Mouse (Mus musculus) heart, postnatal 36 days (tissue): ENCODE measurements around the gene Tmem8. TPM values are rescaled to one million over a fixed set of nuclear protein-coding genes. Genes with fewer than 3 reads are reported as not detected.
"Not testable (repeated sequence)": the region's sequence is repeated elsewhere in the genome, so short reads cannot be mapped to it uniquely, and the experiment has no call there.

Experiments used
- DNase-seq, 2 experiments: peaks; one replicate each; pipeline ENCODE4 v3.0.0; 2021 to 2022
- intact Hi-C: fragments of 180-260 bp; cut with DNase I; formaldehyde crosslinking; loops from one replicate; pipeline ENCODE4 v1.15.1; 2025
- total RNA-seq, 2 experiments: library from RNA; stranded (reverse); gene quantifications; 2 replicates each; pipeline ENCODE4 v1.2.3; 2021

The Tmem8 gene
- total RNA-seq: 1 to 10 TPM; 3.6 to 4.1 TPM

DNA sequence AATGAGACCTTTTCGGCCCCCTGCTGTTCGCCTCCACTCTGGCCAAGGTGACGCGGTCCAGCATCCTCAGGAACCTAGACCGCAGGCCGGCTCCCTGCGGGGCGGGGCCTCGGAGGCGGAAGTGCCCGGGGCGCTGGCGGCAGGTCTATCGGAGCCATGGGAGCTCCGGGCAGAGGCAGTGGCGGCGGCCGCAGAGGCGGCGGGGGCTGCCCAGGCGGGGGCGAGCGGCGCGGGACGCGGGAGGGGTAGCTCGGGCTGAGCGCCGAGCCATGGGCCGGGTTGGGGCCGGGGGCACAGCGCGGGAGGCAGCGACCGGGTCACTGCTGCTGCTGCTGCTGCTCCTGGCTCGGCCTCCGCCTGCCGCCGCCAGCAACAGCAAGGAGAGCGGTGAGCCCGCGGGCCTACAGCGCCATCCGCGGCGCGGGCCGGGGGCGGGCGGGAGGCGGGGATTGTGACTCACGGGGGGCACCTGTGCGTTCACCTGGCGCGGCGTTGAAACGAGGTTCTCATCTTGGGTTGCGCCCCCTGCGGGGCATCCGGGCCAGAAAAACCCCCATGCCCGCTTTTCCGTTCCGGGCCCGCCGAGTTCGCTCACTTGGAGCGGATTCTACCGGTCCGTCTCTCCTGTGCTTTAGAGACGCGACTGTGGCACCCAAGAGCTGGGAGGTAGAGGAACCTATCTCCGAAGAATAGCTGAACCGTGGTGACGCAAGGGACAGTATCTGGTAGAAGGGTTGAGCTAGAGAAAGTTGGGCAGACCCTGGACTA, at the start of gene Tmem8:
Gene Tmem8, plus strand, starts transcription at position 119 of the 768 bp plus-strand sequence.
- intact Hi-C loops: no loop called here
- peak; percentile 57 to 67 for DNase-seq

DNA sequence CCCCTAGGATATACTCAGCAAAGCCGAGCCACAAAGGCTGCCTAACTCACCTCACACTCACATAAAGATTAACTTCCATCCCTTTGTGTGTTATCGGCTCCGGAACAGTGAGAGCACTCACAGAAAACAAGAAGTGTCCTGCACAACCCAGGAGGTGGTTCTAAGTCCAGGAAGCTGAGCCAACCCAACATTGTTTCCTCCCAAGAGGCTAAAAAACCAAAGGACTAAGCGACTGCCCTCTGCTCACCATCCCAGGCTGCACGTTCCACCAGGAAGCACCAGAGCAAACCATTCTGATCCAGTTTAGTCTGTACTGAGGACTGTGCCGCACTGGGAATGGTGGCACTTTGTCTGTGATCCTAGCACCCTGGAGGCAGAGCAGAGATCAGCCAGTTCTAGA, 48.2 kb upstream of the Tmem8 start:
- no peak for DNase-seq

DNA sequence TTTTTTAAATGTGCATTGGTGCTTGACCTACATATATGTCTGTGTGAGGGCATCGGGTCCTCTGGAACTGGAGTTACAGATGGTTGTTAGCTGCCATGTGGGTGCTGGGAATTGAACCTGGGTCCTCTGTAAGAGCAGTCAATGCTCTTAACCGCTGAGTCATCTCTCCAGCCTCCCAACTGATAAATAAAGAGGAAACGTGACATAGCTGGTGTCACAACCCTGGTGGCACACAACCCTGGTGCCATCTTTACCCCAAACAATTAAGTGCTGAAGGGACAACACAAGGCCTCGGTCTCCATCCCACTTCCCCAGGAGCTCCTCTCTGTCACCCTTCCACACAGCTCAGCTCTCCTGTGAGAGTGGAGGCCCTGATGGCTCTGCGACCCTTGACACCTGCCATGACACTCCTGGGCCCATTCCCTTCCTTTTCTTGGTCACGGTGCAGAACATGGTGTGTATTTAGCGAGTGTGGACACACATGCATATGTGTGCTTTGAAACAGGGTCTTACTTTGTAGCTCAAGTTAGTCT, 46.5 kb upstream of the Tmem8 start:
- no peak for DNase-seq
- intact Hi-C loops: no loop called here

More for the DNA sequence above, 48.2 kb upstream of the Tmem8 start:
- intact Hi-C loops: no loop called here

DNA sequence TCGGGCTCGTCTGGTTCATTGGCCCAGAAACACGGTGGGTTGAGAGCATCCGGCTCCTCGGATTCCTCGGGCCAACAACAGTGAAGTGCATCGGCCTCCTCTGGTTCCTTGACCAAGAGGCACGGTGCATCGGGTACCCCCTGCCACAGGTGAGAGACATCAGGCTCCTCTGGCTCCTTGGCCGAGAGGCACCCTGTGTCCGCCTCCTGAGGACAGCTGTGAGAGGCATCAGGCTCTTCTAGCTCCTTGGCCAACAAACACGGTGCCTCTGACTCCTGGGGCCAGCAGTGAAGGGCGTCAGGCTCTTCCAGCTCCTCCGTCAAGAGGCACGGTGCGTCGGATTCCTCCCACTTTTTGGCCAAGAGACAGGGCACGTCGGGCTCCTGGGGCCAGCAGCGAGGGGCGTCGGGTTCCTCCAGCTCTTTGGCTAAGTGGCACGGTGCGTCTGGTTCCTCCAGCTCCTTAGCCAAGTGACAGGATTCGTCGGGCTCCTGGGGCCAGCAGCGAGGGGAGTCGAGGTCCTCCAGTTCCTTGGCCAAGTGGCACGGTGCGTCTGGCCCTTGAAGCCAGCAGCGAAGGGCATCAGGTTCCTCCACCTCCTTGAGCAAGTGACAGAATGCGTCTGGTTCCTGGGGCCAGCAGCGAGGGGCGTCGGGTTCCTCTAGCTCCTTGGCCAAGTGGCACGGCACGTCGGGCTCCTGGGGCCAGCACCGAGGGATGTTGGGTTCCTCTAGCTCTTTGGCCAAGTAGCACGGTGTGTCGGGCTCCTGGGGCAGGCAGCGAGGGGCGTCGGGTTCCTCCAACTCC, 44.9 kb upstream of the Tmem8 start:
- DNase-seq: peak; percentile 15 to 22
- intact Hi-C loops: loop anchor here (2.0 kb wide), 1 partner anchor 27 kb away; no protein-coding TSS in a partner anchor

DNA sequence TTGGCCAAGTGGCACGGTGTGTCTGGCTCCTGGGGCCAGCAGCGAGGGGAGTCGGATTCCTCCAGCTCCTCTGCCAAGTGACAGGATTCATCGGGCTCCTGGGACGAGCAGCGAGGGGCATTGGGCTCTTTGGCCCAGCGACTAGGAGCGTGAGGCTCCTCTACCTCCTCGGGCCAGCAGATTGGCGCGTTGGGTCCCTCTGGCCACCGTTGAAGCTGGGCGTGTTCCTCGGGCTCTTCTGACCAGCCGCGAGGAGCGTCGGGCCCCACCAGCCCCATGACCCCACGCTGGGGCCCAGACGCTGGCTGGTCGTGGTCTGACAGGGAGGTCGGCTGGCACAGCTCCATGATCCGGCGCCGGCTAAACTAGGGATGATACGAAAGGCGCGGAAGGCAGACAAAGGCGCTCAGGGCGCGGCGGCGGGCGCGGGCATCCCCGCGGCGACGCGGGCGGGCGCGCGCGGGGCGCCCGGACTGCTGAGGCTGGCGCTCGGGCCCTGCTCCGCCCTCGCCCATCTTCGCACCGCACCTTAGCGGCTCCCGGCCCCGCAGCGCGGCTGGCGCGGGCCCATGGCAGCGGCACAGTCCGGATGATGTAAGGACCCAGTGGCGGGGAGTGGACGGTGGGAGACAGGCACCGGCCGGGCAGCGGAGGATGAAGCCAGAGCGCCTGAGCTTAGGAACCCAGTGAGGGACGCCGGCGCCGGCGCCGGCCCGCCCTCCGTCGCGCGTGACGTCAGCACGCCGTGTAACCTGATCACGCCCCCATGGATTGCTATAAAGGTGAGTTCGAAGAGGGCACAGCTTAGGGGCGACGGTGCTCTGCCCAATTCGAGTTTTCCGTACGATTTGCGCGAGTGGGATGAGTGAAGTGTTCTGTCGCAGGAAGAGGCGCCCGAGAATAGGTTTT, 44.0 kb upstream of the Tmem8 start, which contains the start of gene Rab11fip3:
Gene Rab11fip3, minus strand, starts transcription at position 725 of the 909 bp plus-strand sequence.
- intact Hi-C loops: loop anchor here (2.0 kb wide), 1 partner anchor 28 kb away; no protein-coding TSS in a partner anchor
- peak; percentile 80 to 84 for DNase-seq

DNA sequence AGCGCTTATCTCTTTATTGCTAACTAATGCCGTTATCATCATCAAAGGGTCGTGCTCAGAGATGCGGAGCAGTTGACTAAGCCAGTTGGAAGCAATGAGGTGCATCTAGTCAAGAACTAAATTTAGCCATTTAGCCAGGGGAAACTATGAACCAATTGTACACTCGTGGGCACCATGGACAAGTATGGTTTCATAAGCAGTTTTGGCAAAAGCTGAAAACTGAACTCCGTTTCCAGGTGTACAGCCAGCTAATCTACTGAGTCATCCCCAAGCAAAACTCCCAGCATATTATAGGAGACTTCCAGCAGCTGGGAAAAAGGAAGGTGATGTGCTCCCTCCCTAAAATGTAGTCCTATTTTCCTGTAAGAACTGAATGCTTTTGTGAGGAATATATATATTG, 43.0 kb upstream of the Tmem8 start:
- DNase-seq: no peak
- intact Hi-C loops: loop anchor here (2.0 kb wide), 1 partner anchor 21 kb away; the partner anchor contains the start of gene Decr2

DNA sequence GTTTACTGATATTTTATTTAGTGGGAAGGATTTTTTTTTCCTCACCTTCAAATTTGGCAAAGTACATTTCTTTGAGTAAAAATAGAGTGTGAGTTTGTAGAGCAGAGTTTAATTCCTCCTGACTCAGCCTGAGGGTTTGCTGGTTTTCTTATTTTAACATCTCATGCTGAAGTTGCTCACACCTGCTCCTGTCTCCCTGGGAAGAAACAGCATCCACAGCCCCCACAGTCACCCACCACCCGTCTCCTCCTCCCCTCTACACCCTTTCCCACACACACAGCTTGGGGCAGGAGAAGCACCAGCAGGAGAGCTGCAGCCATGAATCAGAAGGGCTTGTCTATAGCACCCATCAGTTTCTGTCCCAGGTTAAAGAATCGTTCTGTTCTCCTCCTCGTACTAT, 37.9 kb upstream of the Tmem8 start:
- no peak for DNase-seq
- intact Hi-C loops: no loop called here

DNA sequence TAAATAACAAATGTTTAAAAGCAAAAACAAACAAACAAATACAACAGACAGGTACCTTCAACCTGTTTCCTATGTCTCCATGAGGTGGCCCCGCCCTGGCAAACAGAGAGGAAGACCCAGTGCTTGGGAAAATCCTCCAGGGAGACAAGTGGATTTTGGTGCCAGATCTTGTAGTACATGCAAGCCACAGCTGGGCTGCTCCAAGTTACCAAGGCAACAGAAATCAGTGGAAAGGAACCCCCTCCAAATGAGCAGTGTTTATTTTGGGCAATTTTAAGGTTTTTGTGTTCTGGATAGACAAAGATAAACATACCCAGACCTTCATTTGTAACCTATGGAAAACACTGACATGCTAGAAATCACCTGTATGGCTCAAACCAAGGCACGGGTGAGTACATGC, 34.2 kb upstream of the Tmem8 start:
- intact Hi-C loops: no loop called here

DNA sequence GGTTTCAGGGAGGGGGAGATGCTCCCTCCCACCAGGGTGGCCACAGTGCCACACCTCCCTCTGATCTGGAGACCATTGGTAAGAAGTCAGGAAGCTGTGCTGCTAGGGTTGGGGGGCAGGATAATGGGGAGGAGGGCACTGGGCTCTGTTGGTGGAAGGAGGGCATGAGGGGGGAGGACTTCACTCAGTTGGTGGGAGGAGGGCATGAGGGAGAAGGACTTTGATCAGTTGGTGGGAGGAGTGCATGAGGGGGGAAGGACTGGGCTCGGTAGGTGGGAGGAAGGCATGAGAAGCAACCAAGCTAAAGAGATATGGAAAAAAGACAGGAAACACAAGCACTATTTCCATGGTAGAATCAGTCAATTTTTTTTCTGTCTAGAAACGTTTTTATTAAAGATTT, 32.2 kb upstream of the Tmem8 start:
- intact Hi-C loops: no loop called here
- DNase-seq: no peak

More for the DNA sequence above, 34.2 kb upstream of the Tmem8 start:
- no peak for DNase-seq

DNA sequence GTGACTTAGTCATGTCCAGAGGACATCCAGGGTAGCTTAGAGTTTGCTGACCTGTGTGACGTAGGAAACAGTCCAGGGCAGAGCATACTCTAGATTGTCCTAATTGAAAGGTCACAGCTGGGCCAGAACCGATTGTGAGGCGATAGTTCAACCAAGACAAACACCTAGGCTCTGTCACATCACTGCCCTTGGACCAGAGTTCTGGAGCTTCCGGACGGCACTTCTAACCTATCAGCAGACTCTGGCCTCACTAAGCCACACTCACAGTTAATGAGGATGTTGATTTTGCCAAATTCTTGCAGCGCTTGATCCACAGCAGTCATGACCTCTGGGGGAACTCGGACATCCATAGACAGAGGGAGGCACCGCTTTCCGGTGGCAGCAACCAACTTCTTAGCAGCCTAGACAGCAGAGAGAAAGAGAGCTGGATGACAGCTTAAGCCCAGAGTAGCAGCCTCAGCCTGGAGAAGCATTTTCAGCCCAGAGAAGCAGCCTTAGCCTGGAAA, 26.0 kb upstream of the Tmem8 start:
- intact Hi-C loops: no loop called here
- DNase-seq: no peak

DNA sequence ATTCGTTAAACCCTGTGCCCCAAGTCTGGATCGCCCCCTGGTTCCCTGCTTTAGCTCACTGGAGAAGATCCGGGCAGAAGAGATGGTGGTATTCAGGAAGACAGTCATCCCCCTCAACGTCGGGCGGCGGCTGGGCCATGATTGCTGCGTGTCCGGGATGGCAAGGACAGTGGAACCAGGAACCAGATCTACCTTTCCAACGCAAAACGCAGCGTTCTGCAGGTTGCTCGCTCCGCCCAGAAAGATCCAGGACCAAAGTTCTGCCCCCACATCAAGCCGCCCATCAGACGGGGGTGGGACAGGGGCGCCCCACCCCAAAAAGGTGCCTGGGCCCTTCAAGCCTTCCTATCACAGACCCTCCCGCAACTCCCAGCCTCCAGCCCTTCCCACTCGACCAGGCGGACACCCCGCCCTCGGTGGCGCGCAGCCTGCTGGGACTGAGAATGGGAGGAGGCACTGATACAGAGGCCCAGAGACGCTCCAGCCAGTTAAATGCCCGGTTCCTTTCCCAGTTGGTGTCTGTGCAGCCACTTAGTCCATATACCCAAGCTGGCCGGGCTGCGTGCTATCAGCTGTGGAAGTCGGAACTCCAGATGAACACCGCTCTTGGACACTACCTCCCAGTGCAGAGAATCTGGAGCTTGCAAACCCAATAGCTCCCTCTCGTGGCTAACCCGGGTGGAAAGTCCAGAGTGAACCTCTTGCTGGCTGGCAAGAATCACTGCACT, 23.0 kb upstream of the Tmem8 start, which contains the start of gene Decr2:
Gene Decr2, minus strand, starts transcription at position 433 of the 728 bp plus-strand sequence.
- intact Hi-C loops: loop anchor here (1.0 to 5.0 kb wide), 4 partner anchors 19 to 198 kb away; no protein-coding TSS in a partner anchor
- DNase-seq: peak; percentile 81 to 86

DNA sequence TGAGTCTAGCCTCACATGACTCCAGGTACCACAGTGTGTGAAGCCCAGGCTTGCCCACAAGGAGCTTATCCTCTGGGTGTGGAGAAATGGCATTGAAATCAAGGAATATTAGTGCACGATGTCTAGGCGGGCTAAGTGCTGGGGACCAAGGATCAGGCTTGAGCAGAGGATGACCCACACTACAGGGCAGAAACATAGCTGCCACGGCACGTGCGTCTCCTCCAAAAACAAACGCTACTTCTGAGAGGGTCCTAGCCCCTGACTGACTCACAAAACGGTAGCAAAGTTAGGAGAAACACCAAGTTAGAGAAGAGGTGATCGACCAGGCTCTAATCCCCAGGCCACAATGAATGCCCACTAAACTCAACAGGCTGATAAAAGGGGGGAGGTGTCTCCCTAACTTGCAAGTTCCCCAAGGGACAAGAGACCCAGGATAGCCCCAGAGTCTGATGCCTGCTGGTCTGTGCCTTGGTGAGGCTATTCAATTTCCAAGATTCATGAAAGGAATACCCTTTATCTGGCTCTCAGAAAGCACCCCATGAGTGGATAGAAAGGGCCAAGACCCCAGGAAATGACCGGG, 18.5 kb upstream of the Tmem8 start:
- intact Hi-C loops: loop anchor here (5.0 kb wide), 1 partner anchor 202 kb away; no protein-coding TSS in a partner anchor
- no peak for DNase-seq

DNA sequence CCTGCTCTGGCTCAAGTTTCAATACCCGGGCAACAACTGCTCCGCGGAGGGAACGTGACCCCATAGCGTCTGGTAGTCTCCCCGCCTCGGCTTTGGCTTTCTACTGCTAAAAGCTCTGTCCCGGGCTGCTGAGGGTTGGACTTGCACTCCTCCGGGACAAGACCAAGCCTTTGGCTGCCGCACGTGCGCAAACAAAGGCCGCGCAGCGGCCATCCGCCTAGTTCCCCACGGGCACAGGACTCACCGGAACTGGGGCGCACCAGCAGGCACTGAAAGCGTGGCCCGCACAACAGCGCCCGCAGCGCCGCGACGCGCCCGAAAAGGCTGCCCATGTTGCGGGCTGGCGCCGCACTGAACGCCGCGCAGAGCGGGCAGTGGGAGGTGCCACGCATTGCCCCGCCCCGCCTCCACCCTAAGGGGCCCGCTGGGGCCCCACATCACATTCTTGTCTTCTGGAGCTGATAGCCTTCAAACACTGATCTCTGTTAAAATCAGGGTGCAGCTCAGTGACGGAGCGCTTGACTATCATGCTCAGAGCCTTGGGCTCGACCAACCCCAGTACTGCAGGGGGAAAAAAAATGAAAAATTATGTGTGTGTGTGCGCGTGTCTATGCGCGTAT, 17.9 kb upstream of the Tmem8 start, which contains the start of gene Nme4:
Gene Nme4, minus strand, starts transcription at position 482 of the 620 bp plus-strand sequence.
- DNase-seq: peak; percentile 46 to 57
- intact Hi-C loops: no loop called here

DNA sequence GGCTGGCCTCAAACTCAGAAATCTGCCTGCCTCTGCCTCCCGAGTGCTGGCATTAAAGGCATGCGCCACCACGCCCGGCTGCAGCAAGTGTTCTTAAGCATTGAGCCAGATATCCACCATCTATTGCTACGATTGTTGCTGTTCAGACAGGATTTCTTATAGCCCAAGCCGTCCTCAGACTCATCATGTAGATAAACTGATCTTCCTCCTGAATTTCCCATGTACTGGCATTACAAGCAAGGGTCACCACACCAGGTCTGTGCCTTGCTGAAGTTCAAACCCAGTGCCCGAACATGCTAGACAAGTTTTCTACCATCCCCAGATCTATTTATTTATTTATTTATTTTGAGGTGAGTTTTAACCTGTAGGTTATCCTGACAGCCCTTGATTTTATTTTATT, 14.6 kb upstream of the Tmem8 start:
- intact Hi-C loops: no loop called here

DNA sequence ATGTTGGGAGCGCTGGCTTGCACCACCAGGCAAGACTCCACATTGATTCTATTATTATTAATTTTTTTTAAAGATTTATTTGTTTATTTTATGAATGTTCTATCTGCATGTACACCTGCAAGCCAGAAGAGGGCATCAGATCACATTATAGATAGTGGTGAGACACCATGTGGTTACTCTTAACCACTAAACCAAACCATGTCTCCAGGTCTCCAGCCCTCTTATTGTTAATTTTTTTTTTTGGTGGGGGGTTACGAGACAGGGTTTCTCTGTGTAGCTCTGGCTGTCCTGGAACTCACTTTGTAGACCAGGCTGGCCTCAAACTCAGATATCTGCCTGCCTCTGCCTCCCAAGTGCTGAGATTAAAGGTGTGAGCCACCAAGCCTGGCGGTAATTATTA, 13.8 kb upstream of the Tmem8 start:
- DNase-seq, intact Hi-C loops: not testable (repeated sequence)

More for the DNA sequence above, 14.6 kb upstream of the Tmem8 start:
- no peak for DNase-seq

DNA sequence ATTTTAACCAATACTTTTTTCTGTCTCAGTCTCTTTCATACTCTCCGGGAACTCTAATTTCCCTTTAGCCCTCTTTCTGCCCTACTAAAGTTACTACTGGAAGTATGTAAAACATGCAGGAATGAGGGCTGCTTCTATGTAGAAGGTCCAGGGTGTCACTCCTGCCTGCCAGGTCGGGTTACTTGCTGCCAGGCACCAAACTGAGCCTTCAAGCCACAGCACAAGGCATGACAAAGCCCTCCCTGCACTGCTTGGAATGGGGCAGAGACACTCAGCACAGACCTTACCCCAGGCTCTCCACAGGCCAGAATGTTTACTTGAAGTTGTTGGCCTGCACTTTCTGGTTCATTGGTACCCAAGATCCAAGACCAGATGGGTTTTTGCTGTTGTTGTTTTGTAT, 12.9 kb upstream of the Tmem8 start:
- intact Hi-C loops: no loop called here
- DNase-seq: no peak

DNA sequence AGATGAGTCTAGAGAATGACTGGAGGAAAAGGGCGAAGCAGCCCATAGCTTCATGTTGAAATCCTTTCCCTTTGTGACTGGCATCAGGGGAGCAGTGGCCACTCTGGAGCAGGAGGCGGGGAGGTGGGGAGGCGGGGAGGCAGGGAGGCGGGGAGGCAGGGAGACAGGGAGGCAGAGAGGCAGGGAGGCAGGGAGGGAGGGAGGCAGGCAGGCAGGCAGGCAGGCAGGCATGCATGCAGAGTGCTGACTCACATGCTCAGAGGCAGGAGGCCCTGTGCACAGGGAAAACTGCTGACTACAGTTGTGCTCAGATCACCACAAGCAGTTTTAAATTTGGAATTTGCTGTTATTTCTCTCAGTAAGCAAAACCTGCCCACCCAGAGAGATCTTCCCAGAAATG, 11.6 kb upstream of the Tmem8 start:
- intact Hi-C loops: no loop called here
- DNase-seq: no peak

DNA sequence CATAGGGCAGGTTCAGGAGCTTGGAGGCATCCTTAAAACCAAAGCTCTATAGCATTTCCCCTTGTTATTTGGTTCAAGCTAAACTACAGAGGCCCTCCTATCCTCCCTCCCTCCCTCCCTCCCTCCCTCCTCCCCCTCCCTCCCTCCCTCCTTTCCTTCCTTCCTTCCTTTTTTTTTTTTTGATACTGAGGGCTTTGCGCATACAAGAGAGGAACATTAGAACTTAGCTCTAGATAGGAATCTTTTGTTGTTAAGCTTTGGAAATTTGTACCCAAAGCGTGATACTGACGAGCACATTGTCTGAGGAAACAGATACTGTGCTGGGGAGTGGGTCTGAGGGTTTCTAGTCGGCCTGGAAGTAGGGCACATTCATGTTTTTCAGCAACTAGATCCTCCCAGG, 7.5 kb upstream of the Tmem8 start:
- intact Hi-C loops: no loop called here

More for the DNA sequence above, 7.5 kb upstream of the Tmem8 start:
- DNase-seq: no peak
